Mouse (Mus musculus): ENCODE measurements around the gene Plekha3. TPM values are rescaled to one million over a fixed set of nuclear protein-coding genes. Genes with fewer than 3 reads are reported as not detected.

Gene Plekha3
- 10 to 100 TPM; 49.6 to 54.7 TPM for total RNA-seq (2021)
- long read RNA-seq, experiment 1, transcript Plekha3-201 (8 exons, 2,534 nt): major isoform, 97 of 108 reads
- long read RNA-seq, experiment 1, partial matches to known transcripts: 4 of 108 reads
- long read RNA-seq, experiment 1, other reads (novel, unspliced or antisense): 7 of 108 reads
- long read RNA-seq, experiment 2, transcript Plekha3-201 (8 exons, 2,534 nt): major isoform, 15 of 17 reads
- long read RNA-seq, experiment 2, partial matches to known transcripts: 2 of 17 reads
- long read RNA-seq, experiment 2, other reads (novel, unspliced or antisense): 0 of 17 reads

DNA sequence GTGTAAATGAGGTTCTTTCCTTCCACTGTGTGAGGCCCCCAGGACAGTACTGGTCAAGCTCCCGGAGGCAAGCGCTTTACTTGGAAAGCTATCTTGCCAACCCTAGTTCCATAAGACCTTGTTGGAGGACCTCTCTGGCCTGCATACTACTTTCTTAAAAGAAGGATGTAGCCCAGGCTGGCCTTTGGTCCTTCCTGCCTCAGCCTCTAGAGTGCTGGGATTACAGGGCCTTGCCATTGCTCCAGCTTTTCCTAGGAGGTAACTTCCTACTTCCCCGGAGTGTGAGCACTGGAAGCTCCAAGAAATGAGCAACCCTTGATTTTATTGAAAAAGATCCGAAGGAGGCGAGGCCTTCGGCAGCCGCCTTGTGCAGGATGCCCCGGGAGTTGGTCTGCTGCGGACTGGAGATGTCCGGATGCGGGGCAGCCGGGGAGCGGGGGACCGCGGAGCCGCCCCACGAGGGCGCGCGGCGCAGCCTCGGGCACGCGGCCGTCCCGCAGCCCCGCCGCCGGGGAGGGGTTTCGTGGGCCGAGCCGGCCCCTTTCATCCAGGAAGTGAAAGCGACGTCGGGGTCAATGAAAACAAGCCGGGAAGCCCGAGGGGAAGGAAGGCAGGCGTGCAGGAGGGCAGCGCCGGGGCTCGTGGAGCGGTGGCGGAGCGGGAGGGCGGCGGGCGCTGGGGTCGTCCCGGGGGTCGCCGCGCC is at the start of gene Plekha3:
Gene Plekha3, plus strand, starts transcription at position 557 of the 703 bp plus-strand sequence.
- DNase-seq: peak; percentile 92 to 94

GRCm38 (mm10) chr2:76630293-76630692 is 44.8 kb upstream of the Plekha3 start:
- no peak for DNase-seq

- no peak for DNase-seq
These were observed 43.5 kb upstream of the Plekha3 start for GRCm38 (mm10) chr2:76631600-76631999.

GRCm38 (mm10) chr2:76639637-76640036 is 35.4 kb upstream of the Plekha3 start:
- no peak for DNase-seq

- no peak for DNase-seq
These were observed 31.3 kb upstream of the Plekha3 start for GRCm38 (mm10) chr2:76643801-76644200.

- no peak for DNase-seq
These were observed 27.6 kb upstream of the Plekha3 start for GRCm38 (mm10) chr2:76647441-76647869.

GRCm38 (mm10) chr2:76647883-76648570 is 27.1 kb upstream of the Plekha3 start, which contains the start of the genes Prkra and Pjvk:
Gene Prkra (minus strand): TSS chr2:76648015.
Gene Pjvk (plus strand): TSS chr2:76648476.
- DNase-seq: peak; percentile 99

- no peak for DNase-seq
These were observed 26.4 kb upstream of the Plekha3 start for GRCm38 (mm10) chr2:76648666-76649141.

DNA sequence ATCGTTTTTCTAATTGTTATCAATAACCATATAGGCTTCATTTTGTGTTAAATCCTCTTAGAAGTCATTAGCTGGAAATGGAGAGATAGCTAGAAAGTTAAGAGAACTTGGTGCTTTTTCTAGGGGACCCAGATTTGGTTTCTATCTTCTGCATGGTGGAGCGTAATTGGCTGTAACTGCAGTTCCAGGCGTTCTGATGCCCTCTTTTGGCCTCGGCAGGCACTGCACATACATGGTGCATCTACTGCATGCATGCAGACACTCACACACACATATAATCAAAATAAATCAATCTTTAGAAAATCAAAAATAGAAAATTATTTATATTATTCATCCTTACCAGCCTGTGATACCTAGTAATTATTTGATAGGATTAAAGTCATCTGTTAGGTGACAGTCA is 22.0 kb upstream of the Plekha3 start:
- no peak for DNase-seq

DNA sequence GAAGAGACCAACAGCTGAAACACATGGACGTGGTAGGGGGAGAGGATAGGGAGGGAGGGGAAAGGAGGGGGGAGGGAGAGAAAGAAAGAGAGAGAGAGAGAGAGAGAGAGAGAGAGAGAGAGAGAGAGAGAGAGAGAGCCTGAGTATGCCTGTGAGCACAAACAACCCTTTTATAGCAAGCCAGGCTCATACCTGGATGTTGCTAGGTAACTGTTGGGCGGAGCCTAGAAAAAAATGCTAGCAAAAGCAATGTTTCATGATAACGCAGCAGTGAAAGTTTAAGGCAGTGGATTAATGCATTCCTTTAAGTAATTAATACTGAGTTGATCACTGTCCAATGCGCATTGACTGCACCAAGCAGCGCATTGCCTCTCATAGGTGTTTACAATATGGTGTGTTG is 20.4 kb upstream of the Plekha3 start:
- no peak for DNase-seq

DNA sequence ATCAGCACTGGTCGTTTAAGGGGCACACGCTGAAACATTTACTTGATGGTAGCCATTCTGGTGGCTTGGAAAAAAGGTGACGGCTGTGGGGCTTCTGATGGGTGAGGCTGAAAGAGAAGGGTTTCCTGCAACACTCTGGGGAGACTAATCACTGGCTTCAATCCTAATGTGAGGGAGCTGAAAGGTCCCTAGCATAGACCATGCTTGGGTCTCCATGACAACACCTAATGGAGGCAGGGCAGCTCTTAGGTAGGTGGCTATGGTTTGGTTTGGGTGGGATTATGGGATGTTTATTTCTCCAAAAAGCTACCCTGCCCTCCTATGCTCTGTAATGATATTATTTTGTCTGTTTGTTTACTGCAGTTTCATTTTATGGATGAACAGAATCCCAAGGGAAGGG is 19.6 kb upstream of the Plekha3 start:
- no peak for DNase-seq

GRCm38 (mm10) chr2:76655982-76656381 is 19.1 kb upstream of the Plekha3 start:
- peak in 1 of 2 experiments; percentile 26 for DNase-seq

DNA sequence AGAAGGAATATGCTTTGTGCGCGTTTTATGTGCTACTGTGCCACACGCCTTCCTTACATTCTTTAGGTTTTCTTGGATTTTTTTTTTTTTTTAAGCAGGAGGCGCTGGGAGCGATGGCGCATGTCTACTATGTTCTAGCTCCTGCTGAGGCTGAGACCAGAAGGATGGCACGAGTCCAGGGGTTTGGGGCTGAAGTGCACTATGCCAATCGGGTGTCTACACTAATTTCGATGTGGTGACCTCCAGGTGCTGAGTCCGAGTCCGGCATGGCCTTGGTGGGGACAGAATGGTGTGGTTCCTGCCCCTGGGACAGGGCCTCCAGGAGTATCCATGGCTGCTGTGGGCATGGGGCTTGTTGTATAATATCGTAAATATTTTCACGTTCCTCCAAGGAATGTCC is 16.5 kb upstream of the Plekha3 start:
- no peak for DNase-seq

GRCm38 (mm10) chr2:76659419-76659818 is 15.7 kb upstream of the Plekha3 start:
- no peak for DNase-seq

GRCm38 (mm10) chr2:76665531-76665930 is 9.6 kb upstream of the Plekha3 start:
- no peak for DNase-seq

DNA sequence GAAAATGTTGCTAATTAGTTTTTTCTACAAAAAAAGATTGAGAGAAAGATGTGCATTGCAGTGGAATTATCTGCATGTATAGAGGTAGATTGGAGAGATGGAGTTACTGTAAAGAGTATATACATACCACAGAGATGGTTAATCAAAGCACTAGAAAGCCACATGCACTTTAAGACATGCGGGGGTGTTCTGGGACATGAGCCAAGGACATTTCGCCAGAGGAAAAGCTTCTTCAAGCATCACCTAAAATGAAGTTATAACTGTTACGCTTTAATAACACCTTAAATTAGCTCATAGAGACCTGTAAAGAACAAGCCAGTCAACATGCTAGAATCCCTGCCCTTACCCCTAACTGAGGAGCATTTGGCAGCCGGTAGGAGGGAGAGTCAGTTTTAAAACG is 7.9 kb upstream of the Plekha3 start:
- no peak for DNase-seq

DNA sequence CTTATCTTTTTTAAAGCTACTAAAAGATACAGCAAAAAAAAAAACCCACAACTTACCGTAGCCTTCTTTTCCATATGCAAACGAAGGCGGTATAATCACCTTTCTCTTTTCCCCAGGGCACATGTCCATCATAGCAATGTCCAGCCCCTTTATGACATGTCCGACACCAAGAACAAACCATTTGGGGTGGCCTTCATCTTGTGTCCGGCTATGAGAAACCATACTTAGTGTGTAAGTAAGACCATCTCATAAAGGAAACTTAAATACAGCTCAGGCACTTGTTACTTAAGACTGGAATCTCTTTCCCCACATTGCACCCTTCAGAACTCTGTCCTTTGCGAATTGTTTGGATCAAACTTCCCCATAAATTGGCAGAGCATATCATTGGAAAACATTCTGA is 3.4 kb upstream of the Plekha3 start:
- no peak for DNase-seq

DNA sequence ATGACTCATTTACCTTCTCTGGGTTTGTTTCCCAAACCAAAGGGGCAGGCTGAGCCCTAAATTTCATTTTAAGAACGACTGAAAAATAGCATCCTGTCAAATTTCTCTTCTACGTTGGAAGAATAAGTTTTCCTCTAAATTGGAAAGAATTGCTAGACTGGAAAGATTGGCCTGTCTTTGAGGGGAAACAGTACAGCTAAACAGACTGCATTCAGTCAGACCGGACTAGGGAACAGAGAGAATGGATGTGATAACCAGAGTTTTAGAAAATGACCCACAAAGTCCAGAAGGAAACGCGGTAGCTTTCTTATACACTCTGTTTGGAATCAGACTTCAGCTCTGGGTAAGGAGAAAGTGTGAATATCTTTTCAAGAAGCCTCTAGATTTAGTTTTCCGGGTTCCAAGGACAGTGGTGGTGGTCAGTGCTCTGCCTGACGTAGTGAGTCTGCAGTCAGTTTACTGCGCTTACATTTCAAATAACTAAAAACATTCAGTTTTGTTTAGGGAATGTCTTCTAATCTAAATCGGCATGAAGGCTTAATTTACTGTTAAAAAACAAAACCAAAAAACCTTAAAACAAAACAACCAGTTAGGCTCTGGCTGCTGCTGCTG is 2.8 kb upstream of the Plekha3 start:
- DNase-seq: no peak

- peak; percentile 90 to 92 for DNase-seq
These were observed 2.1 kb upstream of the Plekha3 start, which contains the start of gene Fkbp7 for GRCm38 (mm10) chr2:76672966-76673392. Gene Fkbp7 (minus strand): TSS chr2:76673116.

DNA sequence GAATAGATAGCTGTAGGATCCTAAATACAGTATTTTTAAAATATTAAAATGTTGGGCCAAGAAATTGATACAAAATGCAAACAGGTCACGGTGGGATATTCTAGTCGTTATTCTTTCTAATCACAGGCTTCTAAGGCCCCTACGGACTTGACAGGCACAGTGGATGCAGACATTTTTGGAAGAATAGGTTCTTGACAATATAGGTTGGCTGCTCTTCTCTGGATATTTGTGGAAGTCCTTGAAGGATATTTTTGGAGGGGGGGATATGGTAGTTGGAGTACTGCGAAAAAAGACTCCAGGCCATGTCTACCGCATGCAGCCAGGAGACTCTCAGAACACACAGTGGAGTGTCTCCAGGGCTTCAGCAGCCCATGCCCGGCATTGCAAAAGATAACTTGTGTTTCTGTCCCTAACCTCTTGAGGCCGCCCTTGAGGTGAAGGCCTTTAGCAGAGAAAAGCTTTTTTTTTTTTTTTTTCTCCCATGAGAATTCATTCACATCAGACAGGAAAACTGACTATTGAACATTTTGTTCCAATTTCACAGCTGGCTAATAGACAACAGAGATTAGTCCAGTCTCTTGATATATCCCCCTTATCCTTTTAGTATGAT is 1.5 kb upstream of the Plekha3 start:
- DNase-seq: peak; percentile 63 to 74

DNA sequence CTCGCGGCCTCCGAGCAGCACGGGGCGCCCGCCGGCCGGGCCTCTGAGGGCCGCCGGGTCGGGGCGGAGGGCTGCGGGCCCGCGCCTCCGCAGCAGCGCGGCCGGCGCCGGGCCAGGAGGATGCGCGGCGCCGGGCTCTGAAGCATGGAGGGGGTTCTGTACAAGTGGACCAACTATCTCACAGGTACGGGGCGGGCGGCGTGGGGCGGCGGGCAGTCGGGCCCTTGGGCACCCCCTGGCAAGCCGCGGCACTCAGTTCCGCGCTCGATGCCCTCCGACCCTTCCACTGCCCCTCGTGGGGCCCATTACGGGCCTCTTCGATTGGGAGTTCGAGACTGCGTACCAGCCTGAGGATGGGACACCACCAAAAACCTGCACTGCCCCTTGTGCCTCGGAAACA is 370 bp downstream of the Plekha3 start:
- no peak for DNase-seq

DNA sequence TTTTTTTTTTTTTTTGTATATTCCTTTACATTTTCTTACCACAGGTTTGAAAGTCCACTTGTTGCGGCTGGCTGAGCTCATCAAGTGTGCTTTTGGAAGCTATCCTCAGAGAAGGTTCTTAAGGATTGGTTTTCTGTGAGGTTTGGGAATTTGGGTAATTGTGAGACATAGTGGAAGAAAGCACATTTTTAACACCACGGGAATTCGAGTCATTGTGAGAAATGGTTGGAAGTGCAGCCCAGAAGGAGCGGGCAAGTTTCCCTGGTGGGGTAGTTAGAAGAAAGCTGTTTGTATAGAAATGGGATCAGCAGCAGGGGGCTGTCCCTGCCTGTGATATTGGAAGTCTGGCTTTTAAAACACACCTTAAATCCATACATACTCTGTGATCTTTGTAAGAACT is 868 bp downstream of the Plekha3 start:
- DNase-seq: no peak
